In genomic region chr6:146530769-146531168, GRCm38 (mm10) we compare ENCODE assay signal across 8 mouse cellular contexts. TPM values are rescaled to one million over a fixed set of nuclear protein-coding genes. Genes with fewer than 3 reads are reported as not detected.
DNase-seq lines count a peak whose midpoint lies in the region; ATAC-seq and TF ChIP-seq lines count a peak whose summit lies in the region.
"Had no signal": no experiment of that assay in that cellular context is flagged by ENCODE, and none has a peak within 500 bp of the region (broad histone marks: within the 10 kb centered on the region; RNA-seq: fewer than 3 reads in every experiment).

No protein-coding gene starts in this region.

- no peak overlapping the region for H3K4me3 ChIP-seq in embryonic facial prominence, embryonic 10.5 days
- no peak overlapping the region for H3K4me3 ChIP-seq in heart, embryonic 15.5 days
- H3K4me3 ChIP-seq in gastrocnemius, adult 2 months: no peak overlapping the region
- H3K4me3 ChIP-seq: hindbrain, embryonic 13.5 days had no signal

- H3K27me3 ChIP-seq in embryonic facial prominence, embryonic 10.5 days (replicated peaks; ENCODE audit: low read depth, poor library complexity, severe bottlenecking): no peaks in the 10 kb centered on the region
- H3K27me3 ChIP-seq in heart, embryonic 15.5 days: no peaks in the 10 kb centered on the region; the same call in 1 of the 2 replicates
- H3K27me3 ChIP-seq: hindbrain, embryonic 13.5 days had no signal

- ATAC-seq in heart, embryonic 15.5 days (replicated peaks; ENCODE audit: insufficient number of reproducible peaks, insufficient read depth, low FRiP score, low read depth): peak; percentile 80

- intact Hi-C loops in gastrocnemius, adult 2 months (cut with DNase I): no loop called here

- H3K27ac ChIP-seq in embryonic facial prominence, embryonic 10.5 days (replicated peaks): no peak overlapping the region; the same call in 1 of the 2 replicates
- peak overlapping the region; percentile 70 for H3K27ac ChIP-seq in heart, embryonic 15.5 days
- no peak overlapping the region for H3K27ac ChIP-seq in gastrocnemius, adult 2 months
- H3K27ac ChIP-seq: hindbrain, embryonic 13.5 days had no signal

- WGBS in embryonic facial prominence, embryonic 10.5 days: 60% methylated on average over 5 of the region's 5 CpGs
- WGBS in heart, embryonic 15.5 days: 47% methylated on average over 5 of the region's 5 CpGs

- H3K4me1 ChIP-seq in embryonic facial prominence, embryonic 10.5 days: peaks cover 15% of the 10 kb centered on the region
- H3K4me1 ChIP-seq in heart, embryonic 15.5 days (replicated peaks): no peaks in the 10 kb centered on the region; the same call in 1 of the 2 replicates
- H3K4me1 ChIP-seq: hindbrain, embryonic 13.5 days had no signal

- no peak overlapping the region for H3K4me2 ChIP-seq in heart, embryonic 15.5 days
- H3K4me2 ChIP-seq: hindbrain, embryonic 13.5 days had no signal

- no peaks in the 10 kb centered on the region for H3K36me3 ChIP-seq in embryonic facial prominence, embryonic 10.5 days (replicated peaks)
- H3K36me3 ChIP-seq in heart, embryonic 15.5 days: no peaks in the 10 kb centered on the region
- H3K36me3 ChIP-seq: hindbrain, embryonic 13.5 days had no signal

- no peaks in the 10 kb centered on the region for H3K9me3 ChIP-seq in embryonic facial prominence, embryonic 10.5 days
- H3K9me3 ChIP-seq in heart, embryonic 15.5 days (replicated peaks): no peaks in the 10 kb centered on the region
- H3K9me3 ChIP-seq: hindbrain, embryonic 13.5 days had no signal

- no peak for TF ChIP-seq CTCF in gastrocnemius, adult 2 months (IDR thresholded peaks at IDR 0.05)

- no peak overlapping the region for H3K9ac ChIP-seq in heart, embryonic 15.5 days
- H3K9ac ChIP-seq: hindbrain, embryonic 13.5 days had no signal

- DNase-seq in embryonic facial prominence, embryonic 10.5 days (ENCODE audit: low spot score): peak; percentile 13
- peak; percentile 36 to 70 for DNase-seq in kidney, postnatal 25 days
- peak; percentile 83 for DNase-seq in mesoderm, embryonic 11.5 days (ENCODE audit: low read depth, low spot score)
- DNase-seq in layer of hippocampus, adult 18-20 months (ENCODE audit: low spot score in 2 of 2): no peak
- DNase-seq in gastrocnemius, adult 2 months: no peak
- DNase-seq in layer of hippocampus, adult 8-10 months (ENCODE audit: low spot score in 2 of 2): no peak

RNA-seq across cellular contexts. Expression of gene Itpr2, which starts 28.7 kb away (rescaled TPM):
- 4.5 and 5.2 TPM in 2 replicates for polyA plus RNA-seq in embryonic facial prominence, embryonic 10.5 days (2016; fragmentation: Nextera tagmentation; extraction: Ambion mirVana)
- 39.2 and 49.5 TPM in 2 replicates for polyA plus RNA-seq in heart, embryonic 15.5 days (2015; fragmentation: Nextera tagmentation; extraction: Ambion mirVana)
- total RNA-seq in layer of hippocampus, adult 18-20 months (2021): 10 to 100 TPM; 18.6 to 19.8 TPM
- 1 to 10 TPM; 7.4 to 9.9 TPM for total RNA-seq in gastrocnemius, adult 2 months (2021)
- total RNA-seq in layer of hippocampus, adult 8-10 months (2022): 10 to 100 TPM; 17.4 to 26.0 (median 21.9) TPM

RNA-seq across cellular contexts. Expression of gene Fgfr1op2, which starts 46.2 kb away (rescaled TPM):
- 80.9 and 86.5 TPM in 2 replicates for polyA plus RNA-seq in embryonic facial prominence, embryonic 10.5 days (2016; fragmentation: Nextera tagmentation; extraction: Ambion mirVana)
- 77.7 and 88.3 TPM in 2 replicates for polyA plus RNA-seq in heart, embryonic 15.5 days (2015; fragmentation: Nextera tagmentation; extraction: Ambion mirVana)
- 100 to 1,000 TPM; 109 to 112 TPM for total RNA-seq in layer of hippocampus, adult 18-20 months (2021)
- 10 to 100 TPM; 53.6 to 61.2 TPM for total RNA-seq in gastrocnemius, adult 2 months (2021)
- total RNA-seq in layer of hippocampus, adult 8-10 months (2022): 100 to 1,000 TPM in 2 of 4 experiments, 10 to 100 TPM in 2; 88.9 to 122 (median 103) TPM

RNA-seq across cellular contexts. Expression of gene Ints13, which starts 46.9 kb away (rescaled TPM):
- 89.0 and 91.5 TPM in 2 replicates for polyA plus RNA-seq in embryonic facial prominence, embryonic 10.5 days (2016; fragmentation: Nextera tagmentation; extraction: Ambion mirVana)
- 47.0 and 49.4 TPM in 2 replicates for polyA plus RNA-seq in heart, embryonic 15.5 days (2015; fragmentation: Nextera tagmentation; extraction: Ambion mirVana)
- 10 to 100 TPM; 38.0 to 43.8 TPM for total RNA-seq in layer of hippocampus, adult 18-20 months (2021)
- total RNA-seq in gastrocnemius, adult 2 months (2021): 10 to 100 TPM; 14.4 to 18.8 TPM
- 10 to 100 TPM; 28.5 to 53.0 (median 44.8) TPM for total RNA-seq in layer of hippocampus, adult 8-10 months (2022)

Comparison
In these comparisons a context has a peak if more than half of its experiments do, and no peak if none do; other contexts are left out.
1. DNase-seq: peak in embryonic facial prominence, embryonic 10.5 days (single experiment), kidney, postnatal 25 days (2 of 2) and mesoderm, embryonic 11.5 days (single experiment); none in layer of hippocampus, adult 18-20 months (0 of 2), gastrocnemius, adult 2 months (single experiment) and layer of hippocampus, adult 8-10 months (0 of 2).